Mouse (Mus musculus): ENCODE data around the gene Brinp1. TPM values are rescaled to one million over a fixed set of nuclear protein-coding genes. Genes with fewer than 3 reads are reported as not detected.

Gene Brinp1
- polyA plus RNA-seq (2012; rRNA removed): 28.4 and 29.3 TPM in 2 replicates

GRCm38 (mm10) chr4:68954322-68954901 is at the start of gene Brinp1:
TSS of gene Brinp1 (minus strand) at chr4:68954397.

All from central nervous system, embryonic 18 days (tissue).